Mouse (Mus musculus): Measurements from ENCODE around the gene Tspyl4. TPM values are rescaled to one million over a fixed set of nuclear protein-coding genes. Genes with fewer than 3 reads are reported as not detected.

The Tspyl4 gene
- polyA plus RNA-seq, 1 experiment from 2014 or later: 12.0 TPM

- no peaks in the 10 kb centered on the region for H3K36me3 ChIP-seq (ENCODE audit: control insufficient read depth, insufficient read depth, low read length)
- WGBS: 86% methylated on average over 9 of the region's 9 CpGs
- ATAC-seq (ENCODE audit: low read depth) (no peak), DNase-seq (ENCODE audit: low spot score) (no peak)
- H3K4me3 ChIP-seq (ENCODE audit: low read depth, low read length): no peak overlapping the region
- H3K9ac ChIP-seq (ENCODE audit: low read depth, low read length): no peak overlapping the region
- H3K9me3 ChIP-seq (ENCODE audit: control insufficient read depth, low read length): no peaks in the 10 kb centered on the region
- no peak overlapping the region for H3K27ac ChIP-seq (replicated peaks; ENCODE audit: low read depth, low read length)
- H3K27me3 ChIP-seq (replicated peaks; ENCODE audit: control insufficient read depth, insufficient read depth, low read length): no peaks in the 10 kb centered on the region
- no peaks in the 10 kb centered on the region for H3K4me1 ChIP-seq (ENCODE audit: control insufficient read depth, insufficient read depth, low read length)
- H3K4me2 ChIP-seq (ENCODE audit: low read depth, low read length): no peak overlapping the region
Measured at GRCm38 (mm10) chr10:34309915-34310685, 12.9 kb downstream of the Tspyl4 start.

- Histone ChIP-seq H3K27ac (replicated peaks; ENCODE audit: low read depth, low read length) (no peak overlapping the region), H3K27me3 (replicated peaks; ENCODE audit: control insufficient read depth, insufficient read depth, low read length) (no peaks in the 10 kb centered on the region), H3K36me3 (ENCODE audit: control insufficient read depth, insufficient read depth, low read length) (no peaks in the 10 kb centered on the region), H3K4me2 (ENCODE audit: low read depth, low read length) (no peak overlapping the region), H3K4me1 (ENCODE audit: control insufficient read depth, insufficient read depth, low read length) (peaks cover 5% of the 10 kb centered on the region; the same call in 1 of the 2 replicates), H3K9me3 (ENCODE audit: control insufficient read depth, low read length) (no peaks in the 10 kb centered on the region), H3K9ac (ENCODE audit: low read depth, low read length) (no peak overlapping the region), H3K4me3 (ENCODE audit: low read depth, low read length) (no peak overlapping the region)
- no peak for DNase-seq (ENCODE audit: low spot score)
- 50% methylated on average over 3 of the region's 3 CpGs for WGBS
- ATAC-seq (ENCODE audit: low read depth): no peak
Measured at GRCm38 (mm10) chr10:34312536-34312935, 15.3 kb downstream of the Tspyl4 start.

GRCm38 (mm10) chr10:34316571-34317216 lies 19.5 kb downstream of the Tspyl4 start:
- Histone ChIP-seq H3K4me2 (ENCODE audit: low read depth, low read length) (peak overlapping the region; percentile 29; the same call in 1 of the 2 replicates), H3K27me3 (replicated peaks; ENCODE audit: control insufficient read depth, insufficient read depth, low read length) (no peaks in the 10 kb centered on the region), H3K9ac (ENCODE audit: low read depth, low read length) (no peak overlapping the region), H3K4me1 (ENCODE audit: control insufficient read depth, insufficient read depth, low read length) (peaks cover 5% of the 10 kb centered on the region; the same call in 1 of the 2 replicates), H3K36me3 (ENCODE audit: control insufficient read depth, insufficient read depth, low read length) (no peaks in the 10 kb centered on the region), H3K9me3 (ENCODE audit: control insufficient read depth, low read length) (no peaks in the 10 kb centered on the region), H3K4me3 (ENCODE audit: low read depth, low read length) (no peak overlapping the region), H3K27ac (replicated peaks; ENCODE audit: low read depth, low read length) (no peak overlapping the region)
- peak; percentile 58 for DNase-seq (ENCODE audit: low spot score)
- 1% methylated on average over 3 of the region's 3 CpGs for WGBS
- ATAC-seq (ENCODE audit: low read depth): peak; percentile 84

- peak; percentile 53 for ATAC-seq (ENCODE audit: low read depth)
- Histone ChIP-seq H3K4me3 (ENCODE audit: low read depth, low read length) (no peak overlapping the region), H3K4me2 (ENCODE audit: low read depth, low read length) (no peak overlapping the region), H3K9ac (ENCODE audit: low read depth, low read length) (no peak overlapping the region), H3K4me1 (ENCODE audit: control insufficient read depth, insufficient read depth, low read length) (peaks cover 5% of the 10 kb centered on the region; the same call in 1 of the 2 replicates), H3K27me3 (replicated peaks; ENCODE audit: control insufficient read depth, insufficient read depth, low read length) (no peaks in the 10 kb centered on the region), H3K27ac (replicated peaks; ENCODE audit: low read depth, low read length) (no peak overlapping the region), H3K9me3 (ENCODE audit: control insufficient read depth, low read length) (no peaks in the 10 kb centered on the region), H3K36me3 (ENCODE audit: control insufficient read depth, insufficient read depth, low read length) (no peaks in the 10 kb centered on the region)
- DNase-seq (ENCODE audit: low spot score): no peak
- 19% methylated on average over 2 of the region's 2 CpGs for WGBS
Measured at GRCm38 (mm10) chr10:34317217-34317606, 20.0 kb downstream of the Tspyl4 start.

- Histone ChIP-seq H3K9me3 (ENCODE audit: control insufficient read depth, low read length) (no peaks in the 10 kb centered on the region), H3K27ac (replicated peaks; ENCODE audit: low read depth, low read length) (no peak overlapping the region), H3K27me3 (replicated peaks; ENCODE audit: control insufficient read depth, insufficient read depth, low read length) (no peaks in the 10 kb centered on the region), H3K4me1 (ENCODE audit: control insufficient read depth, insufficient read depth, low read length) (peaks cover 5% of the 10 kb centered on the region; the same call in 1 of the 2 replicates), H3K36me3 (ENCODE audit: control insufficient read depth, insufficient read depth, low read length) (no peaks in the 10 kb centered on the region), H3K4me3 (ENCODE audit: low read depth, low read length) (no peak overlapping the region), H3K4me2 (ENCODE audit: low read depth, low read length) (no peak overlapping the region), H3K9ac (ENCODE audit: low read depth, low read length) (no peak overlapping the region)
- WGBS: 89% methylated on average over 2 of the region's 2 CpGs
- ATAC-seq (ENCODE audit: low read depth) (no peak), DNase-seq (ENCODE audit: low spot score) (no peak)
Measured at GRCm38 (mm10) chr10:34320809-34321208, 23.6 kb downstream of the Tspyl4 start.

- DNase-seq (ENCODE audit: low spot score) (peak; percentile 30), ATAC-seq (ENCODE audit: low read depth) (no peak)
- 17% methylated on average over 4 of the region's 4 CpGs for WGBS
- Histone ChIP-seq H3K36me3 (ENCODE audit: control insufficient read depth, insufficient read depth, low read length) (no peaks in the 10 kb centered on the region), H3K4me3 (ENCODE audit: low read depth, low read length) (no peak overlapping the region), H3K4me1 (ENCODE audit: control insufficient read depth, insufficient read depth, low read length) (no peaks in the 10 kb centered on the region), H3K27me3 (replicated peaks; ENCODE audit: control insufficient read depth, insufficient read depth, low read length) (no peaks in the 10 kb centered on the region), H3K9me3 (ENCODE audit: control insufficient read depth, low read length) (no peaks in the 10 kb centered on the region), H3K4me2 (ENCODE audit: low read depth, low read length) (no peak overlapping the region), H3K27ac (replicated peaks; ENCODE audit: low read depth, low read length) (no peak overlapping the region), H3K9ac (ENCODE audit: low read depth, low read length) (no peak overlapping the region)
Measured at GRCm38 (mm10) chr10:34326701-34327100, 29.5 kb downstream of the Tspyl4 start.

GRCm38 (mm10) chr10:34327144-34327543 lies 29.9 kb downstream of the Tspyl4 start:
- Histone ChIP-seq H3K9ac (ENCODE audit: low read depth, low read length) (no peak overlapping the region), H3K9me3 (ENCODE audit: control insufficient read depth, low read length) (no peaks in the 10 kb centered on the region), H3K27me3 (replicated peaks; ENCODE audit: control insufficient read depth, insufficient read depth, low read length) (no peaks in the 10 kb centered on the region), H3K4me3 (ENCODE audit: low read depth, low read length) (no peak overlapping the region), H3K4me2 (ENCODE audit: low read depth, low read length) (no peak overlapping the region), H3K4me1 (ENCODE audit: control insufficient read depth, insufficient read depth, low read length) (no peaks in the 10 kb centered on the region), H3K36me3 (ENCODE audit: control insufficient read depth, insufficient read depth, low read length) (no peaks in the 10 kb centered on the region), H3K27ac (replicated peaks; ENCODE audit: low read depth, low read length) (no peak overlapping the region)
- WGBS: 57% methylated on average over 5 of the region's 5 CpGs
- DNase-seq (ENCODE audit: low spot score): no peak
- ATAC-seq (ENCODE audit: low read depth): no peak

DNA sequence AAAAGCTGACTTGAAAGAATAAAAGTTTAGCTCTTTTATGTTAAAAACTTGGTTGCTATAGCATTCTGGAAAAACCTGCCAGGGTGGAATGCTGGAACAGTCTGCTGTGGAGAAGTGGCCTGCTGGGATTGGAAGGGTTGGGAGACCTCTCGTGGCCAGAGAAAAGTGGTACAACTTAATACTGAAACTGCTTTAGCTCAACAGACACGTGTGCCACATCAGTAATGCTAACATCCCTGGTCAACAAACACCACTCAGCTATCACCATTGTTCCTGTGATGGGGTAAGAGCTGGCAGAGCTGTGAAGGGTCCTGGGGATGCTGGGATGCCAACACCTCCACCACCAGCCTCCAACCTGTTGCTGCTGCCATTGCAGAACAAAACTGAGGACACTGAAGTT lies 31.1 kb downstream of the Tspyl4 start:
- H3K4me3 ChIP-seq (ENCODE audit: low read depth, low read length): no peak overlapping the region
- H3K27ac ChIP-seq (replicated peaks; ENCODE audit: low read depth, low read length): no peak overlapping the region; the same call in 1 of the 2 replicates
- H3K4me1 ChIP-seq (ENCODE audit: control insufficient read depth, insufficient read depth, low read length): no peaks in the 10 kb centered on the region
- no peaks in the 10 kb centered on the region for H3K27me3 ChIP-seq (replicated peaks; ENCODE audit: control insufficient read depth, insufficient read depth, low read length)
- H3K9me3 ChIP-seq (ENCODE audit: control insufficient read depth, low read length): no peaks in the 10 kb centered on the region
- DNase-seq (ENCODE audit: low spot score) (peak; percentile 78), ATAC-seq (ENCODE audit: low read depth) (peak; percentile 75)
- no peaks in the 10 kb centered on the region for H3K36me3 ChIP-seq (ENCODE audit: control insufficient read depth, insufficient read depth, low read length)
- 2% methylated on average over 2 of the region's 2 CpGs for WGBS
- no peak overlapping the region for H3K4me2 ChIP-seq (ENCODE audit: low read depth, low read length)
- H3K9ac ChIP-seq (ENCODE audit: low read depth, low read length): no peak overlapping the region
